Mouse (Mus musculus) midbrain, embryonic 12.5 days (tissue): ENCODE results near the gene Sel1l3. TPM values are rescaled to one million over a fixed set of nuclear protein-coding genes. Genes with fewer than 3 reads are reported as not detected.

Experiments used
- ATAC-seq: fragments of 200-750 bp; cut with Nextera tagmentation; 2 replicates; pipeline ENCODE4 v1.8.0; 2017; ENCODE audit warnings: low read depth, moderate TSS enrichment, moderate library complexity; ENCODE audit not compliant: low FRiP score
- H3K27ac ChIP-seq: fragments of 300-500 bp; sonication (generic); replicated peaks from 2 replicates; pipeline ENCODE4 v1.5.1; 2016; ENCODE audit warnings: mild to moderate bottlenecking
- H3K27me3 ChIP-seq: fragments of 300-500 bp; sonication (generic); 2 replicates; pipeline ENCODE4 v1.6.1; 2016; ENCODE audit warnings: mild to moderate bottlenecking
- H3K36me3 ChIP-seq: fragments of 300-500 bp; sonication (generic); 2 replicates; pipeline ENCODE4 v1.6.1; 2016
- H3K4me1 ChIP-seq: fragments of 300-500 bp; sonication (generic); 2 replicates; pipeline ENCODE4 v1.6.1; 2016
- H3K4me2 ChIP-seq: fragments of 300-500 bp; sonication (generic); replicated peaks from 2 replicates; pipeline ENCODE4 v1.6.1; 2016; ENCODE audit warnings: mild to moderate bottlenecking, moderate library complexity
- H3K4me3 ChIP-seq: fragments of 300-500 bp; sonication (generic); 2 replicates; pipeline ENCODE4 v1.5.1; 2016; ENCODE audit warnings: mild to moderate bottlenecking
- H3K9ac ChIP-seq: fragments of 300-500 bp; sonication (generic); replicated peaks from 2 replicates; pipeline ENCODE4 v1.6.1; 2016; ENCODE audit warnings: mild to moderate bottlenecking, moderate library complexity
- H3K9me3 ChIP-seq: fragments of 300-500 bp; sonication (generic); 2 replicates; pipeline ENCODE4 v1.6.1; 2016; ENCODE audit warnings: mild to moderate bottlenecking
- WGBS: fragments of 180-500 bp; shearing (Covaris S2); methylation state at CpG from one replicate; pipeline ENCODE4 v1.1.7; 2016; 5-methylcytosine and 5-hydroxymethylcytosine counted together
- polyA plus RNA-seq: library from polyadenylated mRNA; unstranded; fragments of >200 nt; fragmentation: Nextera tagmentation; extraction: Ambion mirVana; gene quantifications from 2 replicates; pipeline ENCODE4 v1.2.1, GENCODE M21; 2016

The Sel1l3 gene
- polyA plus RNA-seq, 1 experiment from 2014 or later, result 2.9 TPM

GRCm38 (mm10) chr5:53167564-53167963, 46.2 kb downstream of the Sel1l3 start:
- Histone ChIP-seq H3K27me3 (no peaks in the 10 kb centered on the region), H3K4me3 (no peak overlapping the region), H3K4me2 (no peak overlapping the region), H3K36me3 (no peaks in the 10 kb centered on the region), H3K9me3 (no peaks in the 10 kb centered on the region), H3K4me1 (no peaks in the 10 kb centered on the region), H3K27ac (no peak overlapping the region), H3K9ac (no peak overlapping the region)
- WGBS, result 97% methylated on average over 4 of the region's 4 CpGs
- no peak for ATAC-seq

DNA sequence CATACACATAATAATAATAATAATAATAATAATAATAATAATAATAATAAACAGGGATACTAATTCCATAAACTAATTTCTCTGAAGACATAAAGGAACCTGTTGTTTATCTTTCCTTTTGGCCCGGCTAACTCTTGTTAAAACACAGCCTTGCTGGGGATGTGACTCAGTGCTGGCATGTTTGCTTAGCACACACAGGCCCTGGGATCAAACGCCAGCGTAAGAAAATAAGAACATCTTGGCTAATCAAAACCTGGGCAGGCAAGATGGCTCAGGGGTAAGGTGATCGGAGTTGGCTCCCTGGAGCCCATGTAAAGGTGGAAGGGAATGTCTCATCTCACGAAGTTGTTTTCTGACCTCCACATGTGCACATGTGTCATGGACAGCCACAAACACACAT, 48.1 kb downstream of the Sel1l3 start:
- 84% methylated on average over 5 of the region's 5 CpGs for WGBS
- ATAC-seq, result no peak
- Histone ChIP-seq H3K4me1 (no peaks in the 10 kb centered on the region), H3K9ac (no peak overlapping the region), H3K27ac (no peak overlapping the region), H3K9me3 (no peaks in the 10 kb centered on the region), H3K27me3 (no peaks in the 10 kb centered on the region), H3K4me3 (no peak overlapping the region), H3K36me3 (no peaks in the 10 kb centered on the region), H3K4me2 (no peak overlapping the region)

GRCm38 (mm10) chr5:53162436-53162835, 51.3 kb downstream of the Sel1l3 start:
- ATAC-seq, result no peak
- 89% methylated on average over 8 of the region's 8 CpGs for WGBS
- Histone ChIP-seq H3K9ac (no peak overlapping the region), H3K27ac (no peak overlapping the region), H3K4me3 (no peak overlapping the region), H3K27me3 (peaks cover 8% of the 10 kb centered on the region; the same call in 1 of the 2 replicates), H3K36me3 (no peaks in the 10 kb centered on the region), H3K9me3 (no peaks in the 10 kb centered on the region), H3K4me2 (no peak overlapping the region), H3K4me1 (no peaks in the 10 kb centered on the region)

DNA sequence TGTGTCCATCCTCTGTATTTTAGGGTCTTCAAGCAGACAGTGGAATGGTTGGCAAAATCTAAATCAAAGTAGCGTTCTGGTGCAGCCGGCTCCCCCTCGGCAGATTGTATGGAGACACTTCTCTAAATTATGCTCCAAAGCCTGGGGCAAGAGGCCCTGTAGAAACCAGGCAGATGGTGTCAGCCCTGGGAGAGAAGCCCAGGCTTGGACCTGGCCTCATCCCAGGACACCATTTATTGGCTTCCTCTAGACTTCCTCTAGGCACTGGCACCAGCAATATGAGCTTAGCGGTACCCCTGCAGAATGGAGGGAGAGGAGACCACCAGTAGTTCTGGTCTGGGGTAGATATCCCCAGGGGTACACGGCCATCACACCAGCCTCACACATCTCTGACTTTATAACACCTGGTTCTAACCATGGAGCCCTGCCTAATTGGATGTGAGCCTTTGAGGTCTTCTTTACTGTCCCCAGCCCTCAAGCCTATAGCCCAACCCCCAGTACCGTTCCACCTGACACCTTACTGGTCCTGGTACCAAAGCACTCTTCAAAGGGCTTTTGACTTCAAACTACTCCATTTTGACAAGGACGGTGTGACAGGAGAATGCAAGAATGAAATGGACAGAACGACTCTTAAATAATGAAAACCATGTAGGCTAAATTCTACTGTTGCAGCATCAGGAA, 52.1 kb downstream of the Sel1l3 start:
- H3K4me3 ChIP-seq, result no peak overlapping the region
- H3K4me1 ChIP-seq, result no peaks in the 10 kb centered on the region
- H3K9ac ChIP-seq, result no peak overlapping the region
- peaks cover 13% of the 10 kb centered on the region; the same call in 1 of the 2 replicates for H3K27me3 ChIP-seq
- H3K9me3 ChIP-seq, result no peaks in the 10 kb centered on the region
- H3K36me3 ChIP-seq, result no peaks in the 10 kb centered on the region
- 89% methylated on average over 8 of the region's 8 CpGs for WGBS
- H3K27ac ChIP-seq, result no peak overlapping the region
- no peak overlapping the region for H3K4me2 ChIP-seq
- ATAC-seq, result no peak

DNA sequence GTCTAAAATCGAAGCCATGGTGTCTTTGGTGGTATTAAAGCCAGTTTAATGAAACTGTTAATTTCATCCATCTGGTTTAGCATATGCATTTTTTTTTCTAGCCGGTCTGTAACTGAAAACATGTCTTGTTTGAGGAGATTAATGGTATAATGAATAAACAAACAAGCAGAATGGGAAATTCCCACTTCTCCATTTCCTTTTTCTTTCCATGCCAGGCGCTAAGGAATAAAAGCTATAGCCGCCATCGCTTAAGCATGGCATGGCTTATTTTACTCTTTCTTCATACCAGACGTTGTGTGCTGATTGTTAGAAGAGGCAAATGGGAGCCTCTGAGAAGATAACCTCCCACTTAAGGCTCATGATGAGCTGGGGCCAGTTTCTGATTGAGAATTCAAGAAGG, 53.5 kb downstream of the Sel1l3 start:
- H3K27ac ChIP-seq, result no peak overlapping the region
- H3K27me3 ChIP-seq, result peaks cover 13% of the 10 kb centered on the region; the same call in 1 of the 2 replicates
- peaks cover 8% of the 10 kb centered on the region for H3K4me1 ChIP-seq
- H3K4me3 ChIP-seq, result no peak overlapping the region
- H3K36me3 ChIP-seq, result no peaks in the 10 kb centered on the region
- H3K9ac ChIP-seq, result no peak overlapping the region
- ATAC-seq, result no peak
- WGBS, result 84% methylated on average over 6 of the region's 6 CpGs
- no peak overlapping the region for H3K4me2 ChIP-seq
- H3K9me3 ChIP-seq, result no peaks in the 10 kb centered on the region

DNA sequence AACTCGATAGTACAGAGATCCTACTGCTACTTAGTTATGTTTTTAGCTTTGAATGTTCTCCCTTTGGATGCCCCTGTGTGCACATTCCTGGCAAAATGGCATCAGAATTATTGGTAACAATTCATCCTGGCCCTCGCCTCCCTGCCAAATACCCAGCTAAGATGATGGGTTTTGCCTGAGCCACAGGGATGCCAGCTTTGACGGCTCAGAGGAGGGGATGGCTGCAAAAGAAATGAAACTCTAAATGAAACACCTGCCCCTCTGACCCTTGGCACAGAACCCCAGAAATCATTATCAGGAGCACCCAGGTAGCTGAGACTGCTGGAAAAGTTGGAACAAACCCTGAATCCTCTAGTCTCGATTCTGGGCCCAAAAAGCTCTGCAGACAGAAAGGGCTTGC, 54.1 kb downstream of the Sel1l3 start:
- H3K9ac ChIP-seq, result no peak overlapping the region
- 90% methylated on average over 4 of the region's 4 CpGs for WGBS
- H3K27me3 ChIP-seq, result peaks cover 15% of the 10 kb centered on the region; the same call in 1 of the 2 replicates
- H3K4me1 ChIP-seq, result peaks cover 8% of the 10 kb centered on the region
- no peak overlapping the region for H3K27ac ChIP-seq
- no peaks in the 10 kb centered on the region for H3K9me3 ChIP-seq
- no peaks in the 10 kb centered on the region for H3K36me3 ChIP-seq
- no peak overlapping the region for H3K4me2 ChIP-seq
- no peak overlapping the region for H3K4me3 ChIP-seq
- ATAC-seq, result no peak

GRCm38 (mm10) chr5:53159166-53159565, 54.6 kb downstream of the Sel1l3 start:
- no peaks in the 10 kb centered on the region for H3K36me3 ChIP-seq
- H3K27ac ChIP-seq, result no peak overlapping the region
- peaks cover 8% of the 10 kb centered on the region for H3K4me1 ChIP-seq
- no peak overlapping the region for H3K4me2 ChIP-seq
- no peak overlapping the region for H3K4me3 ChIP-seq
- H3K27me3 ChIP-seq, result peaks cover 20% of the 10 kb centered on the region; the same call in 1 of the 2 replicates
- H3K9ac ChIP-seq, result no peak overlapping the region
- H3K9me3 ChIP-seq, result no peaks in the 10 kb centered on the region
- 87% methylated on average over 3 of the region's 3 CpGs for WGBS
- ATAC-seq, result no peak

GRCm38 (mm10) chr5:53155985-53156679, 57.6 kb downstream of the Sel1l3 start:
- Histone ChIP-seq H3K4me2 (no peak overlapping the region), H3K27ac (no peak overlapping the region), H3K9ac (no peak overlapping the region), H3K4me1 (peaks cover 20% of the 10 kb centered on the region), H3K36me3 (no peaks in the 10 kb centered on the region), H3K9me3 (no peaks in the 10 kb centered on the region), H3K4me3 (no peak overlapping the region), H3K27me3 (peaks cover 22% of the 10 kb centered on the region; the same call in 1 of the 2 replicates)
- no peak for ATAC-seq
- 55% methylated on average over 13 of the region's 13 CpGs for WGBS

DNA sequence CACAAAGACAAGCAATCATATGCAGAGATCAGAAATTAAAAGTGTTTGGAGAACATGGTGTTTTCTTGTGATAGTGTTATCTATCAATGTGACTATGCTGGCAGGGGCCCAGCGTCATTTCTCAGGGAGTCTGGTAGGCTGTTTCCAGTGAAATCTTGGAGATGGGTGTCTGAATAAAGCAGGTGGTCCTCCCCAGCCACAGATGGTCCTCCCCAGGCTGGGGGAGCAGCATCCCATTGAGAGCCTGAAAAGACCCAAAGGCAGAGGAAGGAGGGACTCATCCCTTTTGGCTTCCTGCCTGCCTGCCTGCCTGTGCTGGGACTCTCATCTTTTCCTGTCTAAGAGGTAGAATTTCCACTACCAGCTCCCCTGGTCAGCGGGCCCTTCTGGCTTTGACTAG, 59.2 kb downstream of the Sel1l3 start:
- H3K9me3 ChIP-seq, result no peaks in the 10 kb centered on the region
- no peak overlapping the region for H3K4me3 ChIP-seq
- H3K9ac ChIP-seq, result no peak overlapping the region
- WGBS, result 98% methylated on average over 2 of the region's 2 CpGs
- peaks cover 22% of the 10 kb centered on the region; the same call in 1 of the 2 replicates for H3K27me3 ChIP-seq
- ATAC-seq, result no peak
- H3K4me1 ChIP-seq, result peaks cover 20% of the 10 kb centered on the region
- no peak overlapping the region for H3K4me2 ChIP-seq
- H3K27ac ChIP-seq, result no peak overlapping the region
- no peaks in the 10 kb centered on the region for H3K36me3 ChIP-seq

GRCm38 (mm10) chr5:53154078-53154477, 59.6 kb downstream of the Sel1l3 start:
- Histone ChIP-seq H3K36me3 (no peaks in the 10 kb centered on the region), H3K27ac (no peak overlapping the region), H3K4me2 (no peak overlapping the region), H3K4me3 (no peak overlapping the region), H3K4me1 (peaks cover 20% of the 10 kb centered on the region), H3K9me3 (no peaks in the 10 kb centered on the region), H3K9ac (no peak overlapping the region), H3K27me3 (peaks cover 22% of the 10 kb centered on the region; the same call in 1 of the 2 replicates)
- WGBS, result 81% methylated on average over 2 of the region's 2 CpGs
- no peak for ATAC-seq

DNA sequence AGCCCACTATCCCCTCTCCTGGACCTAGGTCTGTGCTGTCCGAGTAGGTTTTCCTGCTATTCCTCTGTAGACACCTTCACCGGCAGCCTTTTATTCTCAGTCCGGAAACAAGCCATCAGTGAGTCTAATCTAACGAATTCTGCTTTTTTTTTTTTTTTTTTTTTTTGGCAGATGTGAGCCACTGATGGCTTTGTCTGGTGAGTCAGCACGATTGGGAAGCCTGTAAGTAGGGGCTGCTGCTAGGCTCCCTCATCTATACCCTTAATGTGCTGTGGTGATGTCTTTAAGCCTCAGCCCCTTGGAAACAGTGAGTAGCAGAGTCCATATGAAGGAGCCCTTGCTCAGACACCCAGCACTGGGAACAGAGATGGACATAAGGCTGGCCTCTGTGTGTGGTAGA, 60.6 kb downstream of the Sel1l3 start:
- ATAC-seq, result no peak
- 82% methylated on average over 5 of the region's 5 CpGs for WGBS
- H3K27ac ChIP-seq, result no peak overlapping the region
- peaks cover 27% of the 10 kb centered on the region for H3K4me1 ChIP-seq
- no peak overlapping the region for H3K9ac ChIP-seq
- H3K4me2 ChIP-seq, result no peak overlapping the region
- H3K9me3 ChIP-seq, result no peaks in the 10 kb centered on the region
- H3K27me3 ChIP-seq, result peaks cover 19% of the 10 kb centered on the region; the same call in 1 of the 2 replicates
- H3K4me3 ChIP-seq, result no peak overlapping the region
- no peaks in the 10 kb centered on the region for H3K36me3 ChIP-seq

GRCm38 (mm10) chr5:53151379-53151960, 62.3 kb downstream of the Sel1l3 start:
- no peak overlapping the region for H3K9ac ChIP-seq
- H3K27ac ChIP-seq, result no peak overlapping the region
- H3K36me3 ChIP-seq, result no peaks in the 10 kb centered on the region
- 0 out of 2 replicates have a peak, but pooled peaks cover 9% of the 10 kb centered on the region for H3K27me3 ChIP-seq
- H3K4me1 ChIP-seq, result peaks cover 34% of the 10 kb centered on the region
- no peak overlapping the region for H3K4me2 ChIP-seq
- no peak overlapping the region for H3K4me3 ChIP-seq
- ATAC-seq, result 0 out of 2 replicates have a peak, but pooled peaks have one; percentile 21
- 76% methylated on average over 18 of the region's 18 CpGs for WGBS
- no peaks in the 10 kb centered on the region for H3K9me3 ChIP-seq
